Mouse (Mus musculus): Measurements from ENCODE around the gene Smarcc1. TPM values are rescaled to one million over a fixed set of nuclear protein-coding genes. Genes with fewer than 3 reads are reported as not detected.

Smarcc1 gene
- total RNA-seq, 2 experiments from 2014 or later = 23.4 to 27.4 TPM

GRCm38 (mm10) chr9:110229566-110230248 is 112.2 kb downstream of the Smarcc1 start:
- no peak for DNase-seq
- intact Hi-C loops (cut with DNase I) = no loop called here

- no peak for DNase-seq
- intact Hi-C loops (cut with DNase I) = no loop called here
Observed at GRCm38 (mm10) chr9:110230395-110231071, 113.0 kb downstream of the Smarcc1 start.

GRCm38 (mm10) chr9:110234962-110235361 is 117.5 kb downstream of the Smarcc1 start:
- no peak for DNase-seq
- intact Hi-C loops (cut with DNase I) = no loop called here

- DNase-seq = no peak
Observed at GRCm38 (mm10) chr9:110243221-110243833, 125.8 kb downstream of the Smarcc1 start, which contains the start of gene Cspg5. TSS of gene Cspg5 (plus strand) at chr9:110243783.

GRCm38 (mm10) chr9:110244567-110244888 is 127.0 kb downstream of the Smarcc1 start:
- intact Hi-C loops (cut with DNase I) = no loop called here
- no peak for DNase-seq

More at GRCm38 (mm10) chr9:110243221-110243833, 125.8 kb downstream of the Smarcc1 start, which contains the start of gene Cspg5:
- intact Hi-C loops (cut with DNase I) = no loop called here

- intact Hi-C loops (cut with DNase I) = no loop called here
- peak in 1 of 2 experiments; percentile 24 for DNase-seq
Observed at GRCm38 (mm10) chr9:110244889-110245589, 127.5 kb downstream of the Smarcc1 start.

- intact Hi-C loops (cut with DNase I) = no loop called here
- DNase-seq = peak; percentile 16 to 37
Observed at GRCm38 (mm10) chr9:110245590-110246320, 128.2 kb downstream of the Smarcc1 start.

- DNase-seq = no peak
- intact Hi-C loops (cut with DNase I) = no loop called here
Observed at GRCm38 (mm10) chr9:110246321-110246640, 128.8 kb downstream of the Smarcc1 start.

GRCm38 (mm10) chr9:110247049-110247448 is 129.5 kb downstream of the Smarcc1 start:
- intact Hi-C loops (cut with DNase I) = no loop called here
- no peak for DNase-seq

GRCm38 (mm10) chr9:110248861-110249260 is 131.4 kb downstream of the Smarcc1 start:
- DNase-seq = no peak
- intact Hi-C loops (cut with DNase I) = no loop called here

- DNase-seq = no peak
- intact Hi-C loops (cut with DNase I) = no loop called here
Observed at GRCm38 (mm10) chr9:110249823-110250543, 132.5 kb downstream of the Smarcc1 start.

- no peak for DNase-seq
Observed at GRCm38 (mm10) chr9:110250776-110251175, 133.3 kb downstream of the Smarcc1 start.

GRCm38 (mm10) chr9:110255407-110256019 is 138.0 kb downstream of the Smarcc1 start:
- no peak for DNase-seq
- intact Hi-C loops (cut with DNase I) = no loop called here

More at GRCm38 (mm10) chr9:110250776-110251175, 133.3 kb downstream of the Smarcc1 start:
- intact Hi-C loops (cut with DNase I) = no loop called here

GRCm38 (mm10) chr9:110258646-110259045 is 141.1 kb downstream of the Smarcc1 start:
- intact Hi-C loops (cut with DNase I) = no loop called here
- no peak for DNase-seq

GRCm38 (mm10) chr9:110259118-110259517 is 141.6 kb downstream of the Smarcc1 start:
- DNase-seq = no peak
- intact Hi-C loops (cut with DNase I) = no loop called here

- DNase-seq = no peak
- intact Hi-C loops (cut with DNase I) = no loop called here
Observed at GRCm38 (mm10) chr9:110263181-110263580, 145.7 kb downstream of the Smarcc1 start.

GRCm38 (mm10) chr9:110264991-110265390 is 147.5 kb downstream of the Smarcc1 start:
- no peak for DNase-seq
- intact Hi-C loops (cut with DNase I) = no loop called here

- intact Hi-C loops (cut with DNase I) = no loop called here
Observed at GRCm38 (mm10) chr9:110268416-110268815, 150.9 kb downstream of the Smarcc1 start.

GRCm38 (mm10) chr9:110272330-110272729 is 154.8 kb downstream of the Smarcc1 start:
- no peak for DNase-seq
- intact Hi-C loops (cut with DNase I) = no loop called here

More at GRCm38 (mm10) chr9:110268416-110268815, 150.9 kb downstream of the Smarcc1 start:
- no peak for DNase-seq
